Mouse (Mus musculus) midbrain, embryonic 13.5 days (tissue): ENCODE results near the gene Slc38a11. TPM values are rescaled to one million over a fixed set of nuclear protein-coding genes. Genes with fewer than 3 reads are reported as not detected.

Source experiments
- ATAC-seq: fragments of 200-750 bp; cut with Nextera tagmentation; 2 replicates; pipeline ENCODE4 v1.8.0; 2017; ENCODE audit warnings: mild to moderate bottlenecking, moderate TSS enrichment, moderate library complexity
- H3K27ac ChIP-seq: fragments of 300-500 bp; sonication (generic); 2 replicates; pipeline ENCODE4 v1.5.1; 2015; ENCODE audit warnings: inconsistent platforms, mild to moderate bottlenecking, moderate library complexity
- H3K27me3 ChIP-seq: fragments of 300-500 bp; sonication (generic); 2 replicates; pipeline ENCODE4 v1.6.1; 2015; ENCODE audit warnings: mild to moderate bottlenecking, inconsistent platforms
- H3K36me3 ChIP-seq: fragments of 300-500 bp; sonication (generic); 2 replicates; pipeline ENCODE4 v1.6.1; 2015; ENCODE audit warnings: mild to moderate bottlenecking, inconsistent platforms
- H3K4me1 ChIP-seq: fragments of 300-500 bp; sonication (generic); replicated peaks from 2 replicates; pipeline ENCODE4 v1.6.1; 2015; ENCODE audit warnings: inconsistent platforms
- H3K4me2 ChIP-seq: fragments of 300-500 bp; sonication (generic); replicated peaks from 2 replicates; pipeline ENCODE4 v1.6.1; 2015; ENCODE audit warnings: moderate library complexity, mild to moderate bottlenecking, inconsistent platforms
- H3K4me3 ChIP-seq: fragments of 300-500 bp; sonication (generic); replicated peaks from 2 replicates; pipeline ENCODE4 v1.5.1; 2015; ENCODE audit warnings: mild to moderate bottlenecking, inconsistent platforms
- H3K9ac ChIP-seq: fragments of 300-500 bp; sonication (generic); replicated peaks from 2 replicates; pipeline ENCODE4 v1.6.1; 2015; ENCODE audit warnings: mild to moderate bottlenecking, inconsistent platforms
- H3K9me3 ChIP-seq: fragments of 300-500 bp; sonication (generic); 2 replicates; pipeline ENCODE4 v1.6.1; 2016; ENCODE audit warnings: mild to moderate bottlenecking, inconsistent platforms
- WGBS: fragments of 180-500 bp; shearing (Covaris S2); methylation state at CpG from one replicate; pipeline ENCODE4 v1.1.7; 2015; 5-methylcytosine and 5-hydroxymethylcytosine counted together
- microRNA-seq: library from miRNA; unstranded; fragments of <30 nt; microRNA quantifications from one replicate; pipeline ENCODE4, GENCODE M21; 2016
- polyA plus RNA-seq: library from polyadenylated mRNA; unstranded; fragments of >200 nt; fragmentation: Nextera tagmentation; extraction: Ambion mirVana; gene quantifications from 2 replicates; pipeline ENCODE4 v1.2.1, GENCODE M21; 2015

Gene Slc38a11
- polyA plus RNA-seq, 1 experiment from 2014 or later, result 2.8 TPM

DNA sequence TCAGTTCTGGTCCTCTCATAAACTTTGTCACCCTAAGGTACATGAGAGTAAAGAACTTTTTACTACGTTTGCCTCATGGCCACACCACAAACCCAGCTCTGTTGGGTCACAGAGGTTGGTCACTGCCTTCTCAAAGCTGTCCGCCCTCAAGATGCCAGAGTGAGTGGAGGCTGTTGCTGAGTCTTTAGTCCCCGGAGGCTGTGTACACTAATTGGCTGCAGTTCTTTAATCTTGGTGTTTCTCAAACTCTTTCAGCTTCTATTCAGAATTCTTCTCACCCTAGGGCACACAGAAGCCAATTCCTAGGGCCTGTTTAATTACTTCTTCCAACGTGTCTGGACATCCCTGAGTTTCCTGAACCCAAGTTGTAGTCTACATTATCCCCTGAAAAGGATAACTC lies 96.0 kb downstream of the Slc38a11 start:
- Histone ChIP-seq H3K36me3 (no peaks in the 10 kb centered on the region), H3K9me3 (no peaks in the 10 kb centered on the region), H3K4me2 (no peak overlapping the region), H3K27me3 (no peaks in the 10 kb centered on the region), H3K9ac (no peak overlapping the region), H3K27ac (no peak overlapping the region), H3K4me3 (no peak overlapping the region), H3K4me1 (no peaks in the 10 kb centered on the region)
- ATAC-seq, result no peak
- 46% methylated on average over 4 of the region's 4 CpGs for WGBS

DNA sequence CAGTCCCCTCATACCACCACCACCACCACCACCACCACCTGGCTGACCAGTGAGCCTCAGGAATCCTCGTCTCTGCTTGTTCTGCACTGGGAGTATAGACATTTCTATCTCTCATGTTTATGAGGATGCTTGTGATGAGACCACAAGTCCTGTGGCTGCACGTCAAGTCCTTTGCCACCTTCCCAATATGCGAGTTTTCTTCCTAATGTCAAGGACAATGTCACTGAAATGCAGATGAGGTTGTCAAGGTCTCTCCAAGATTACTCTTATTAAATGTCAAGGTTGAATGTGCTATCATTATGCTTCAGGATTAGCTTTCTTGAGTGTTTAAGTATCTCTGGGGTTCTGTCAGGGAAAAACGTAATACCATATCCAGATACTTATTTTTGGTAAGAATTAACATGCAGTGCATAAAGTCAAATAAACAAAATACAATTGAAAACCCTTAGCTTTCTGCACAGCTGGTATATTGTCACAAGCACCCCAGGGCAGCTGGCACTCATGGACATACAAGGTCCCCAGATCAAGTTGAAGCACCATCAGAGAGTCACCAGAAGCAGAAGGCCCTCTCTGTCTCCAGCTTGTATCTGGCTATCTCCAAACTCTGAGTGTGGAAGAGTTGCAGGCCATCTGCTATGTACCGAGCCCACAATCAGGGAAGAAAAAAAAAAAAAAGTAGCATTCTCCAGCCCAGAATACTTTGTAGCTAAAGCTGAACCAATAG lies 97.1 kb downstream of the Slc38a11 start:
- no peaks in the 10 kb centered on the region for H3K36me3 ChIP-seq
- H3K9ac ChIP-seq, result no peak overlapping the region
- H3K4me2 ChIP-seq, result no peak overlapping the region
- H3K27me3 ChIP-seq, result no peaks in the 10 kb centered on the region
- H3K4me1 ChIP-seq, result no peaks in the 10 kb centered on the region
- no peak overlapping the region for H3K27ac ChIP-seq
- WGBS, result 83% methylated on average over 5 of the region's 5 CpGs
- no peak for ATAC-seq
- no peak overlapping the region for H3K4me3 ChIP-seq
- no peaks in the 10 kb centered on the region for H3K9me3 ChIP-seq

Small RNAs within 50 kb of the gene (microRNA-seq; reads per million reads assigned to microRNA genes)
- gene Mir6337, result not detected

Other genes starting within 250 kb of the Slc38a11 start
- 2.6 and 2.8 TPM in 2 replicates for gene Cobll1, start 124.6 kb downstream of the Slc38a11 start, polyA plus RNA-seq
- gene Scn3a, start 203.6 kb upstream of the Slc38a11 start, polyA plus RNA-seq, result 63.2 and 69.1 TPM in 2 replicates